Mouse (Mus musculus) CH12.LX (cell line): Measurements from ENCODE around the gene Wfikkn1. TPM values are rescaled to one million over a fixed set of nuclear protein-coding genes. Genes with fewer than 3 reads are reported as not detected.

Source experiments
- DNase-seq: peaks from one replicate; pipeline ENCODE4 v3.0.0-alpha.2; 2013; ENCODE audit errors: extremely low read depth
- H3K27ac ChIP-seq: 2 replicates; pipeline ENCODE4 v1.5.1; 2012; ENCODE audit warnings: low read depth, mild to moderate bottlenecking, control low read depth, moderate library complexity; ENCODE audit not compliant: insufficient read depth
- H3K27me3 ChIP-seq: replicated peaks from 2 replicates; pipeline ENCODE3; 2012; ENCODE audit warnings: inconsistent platforms
- H3K36me3 ChIP-seq, 2 experiments: replicated peaks in 1 of 2; 2 replicates each; pipeline versions ENCODE3 to v1.6.1; 2012; ENCODE audit warnings: inconsistent platforms in 1 of 2, low read length in 1 of 2, mild to moderate bottlenecking in 1 of 2, mixed read lengths in 1 of 2, moderate library complexity in 1 of 2; ENCODE audit not compliant: control insufficient read depth in 1 of 2, insufficient read depth in 1 of 2
- H3K4me1 ChIP-seq, 2 experiments: 2 replicates each; pipeline ENCODE4 v1.6.1; 2012; ENCODE audit warnings: inconsistent platforms in 1 of 2, moderate library complexity in 1 of 2; ENCODE audit not compliant: insufficient read depth in 2 of 2, control insufficient read depth in 1 of 2
- H3K4me2 ChIP-seq: 2 replicates; pipeline ENCODE4 v1.6.1; 2012; ENCODE audit warnings: low read depth, mild to moderate bottlenecking, control low read depth; ENCODE audit not compliant: poor library complexity, insufficient read depth, severe bottlenecking
- H3K4me3 ChIP-seq, 3 experiments: fragments of 150-350 bp in 1 of 3; sonication (generic) in 1 of 3; replicated peaks in 1 of 3; 2 replicates each; pipeline versions ENCODE3 to v1.5.1; 2011 to 2012; ENCODE audit warnings: low read depth in 2 of 3, low read length in 2 of 3, mild to moderate bottlenecking in 2 of 3, moderate library complexity in 2 of 3, control low read depth in 1 of 3, improper control_type of control experiment in 1 of 3, inconsistent platforms in 1 of 3, mixed read lengths in 1 of 3; ENCODE audit not compliant: poor library complexity in 1 of 3
- H3K79me2 ChIP-seq: replicated peaks from 2 replicates; pipeline ENCODE4 v1.6.1; 2012; ENCODE audit warnings: mild to moderate bottlenecking, moderate library complexity; ENCODE audit not compliant: control insufficient read depth, poor library complexity, insufficient read depth, severe bottlenecking; ENCODE audit errors: extremely low read depth
- H3K9ac ChIP-seq: 2 replicates; pipeline ENCODE4 v1.6.1; 2012; ENCODE audit warnings: low read depth, mild to moderate bottlenecking, control low read depth, moderate library complexity; ENCODE audit not compliant: insufficient read depth
- H3K9me3 ChIP-seq: replicated peaks from 2 replicates; pipeline ENCODE3; 2012; ENCODE audit warnings: low read length, inconsistent platforms, mixed read lengths
- CHD1 ChIP-seq: IDR thresholded peaks from 2 replicates; pipeline ENCODE4 v1.6.1; 2012; ENCODE audit warnings: low read depth, low read length, improper control_type of control experiment, inconsistent platforms
- CHD2 ChIP-seq: IDR thresholded peaks from 2 replicates; pipeline ENCODE4 v1.6.1; 2011; ENCODE audit warnings: low read length, improper control_type of control experiment
- CTCF ChIP-seq, 2 experiments: IDR thresholded peaks in 1 of 2; conservative IDR thresholded peaks in 1 of 2; 2 replicates each; pipeline ENCODE4 v1.5.1; 2011 to 2012; ENCODE audit warnings: low read depth in 2 of 2, low read length in 2 of 2, improper control_type of control experiment in 1 of 2, inconsistent platforms in 1 of 2, mild to moderate bottlenecking in 1 of 2, moderate library complexity in 1 of 2
- ELF1 ChIP-seq: IDR thresholded peaks from 2 replicates; pipeline ENCODE4 v1.6.1; 2014; ENCODE audit warnings: low read depth, mild to moderate bottlenecking, inconsistent platforms, low read length, improper control_type of control experiment
- ETS1 ChIP-seq: conservative IDR thresholded peaks from 2 replicates; pipeline ENCODE4 v1.6.1; 2012; ENCODE audit warnings: low read depth, mild to moderate bottlenecking, inconsistent platforms, low read length, improper control_type of control experiment, moderate library complexity
- HCFC1 ChIP-seq: IDR thresholded peaks from 2 replicates; pipeline ENCODE4 v1.6.1; 2012; ENCODE audit warnings: low read depth, mild to moderate bottlenecking, inconsistent platforms, low read length, improper control_type of control experiment
- IRF4 ChIP-seq: IDR thresholded peaks from 2 replicates; pipeline ENCODE4 v1.6.1; 2014; ENCODE audit warnings: low read depth, mild to moderate bottlenecking, inconsistent platforms, low read length, improper control_type of control experiment
- JUN ChIP-seq: IDR thresholded peaks from 2 replicates; pipeline ENCODE4 v1.6.1; 2011; ENCODE audit warnings: low read depth, mild to moderate bottlenecking, low read length, improper control_type of control experiment, moderate library complexity; ENCODE audit not compliant: insufficient read depth
- JUND ChIP-seq: conservative IDR thresholded peaks from 2 replicates; pipeline ENCODE4 v1.6.1; 2011; ENCODE audit warnings: low read depth, low read length, improper control_type of control experiment
- KAT2A ChIP-seq: IDR thresholded peaks from 2 replicates; pipeline ENCODE4 v1.6.1; 2012; ENCODE audit warnings: low read length, improper control_type of control experiment, inconsistent platforms; ENCODE audit not compliant: insufficient replicate concordance
- MAX ChIP-seq: IDR thresholded peaks from 2 replicates; pipeline ENCODE4 v1.6.1; 2011; ENCODE audit warnings: low read length, improper control_type of control experiment
- MEF2A ChIP-seq: IDR thresholded peaks from 2 replicates; pipeline ENCODE4 v1.6.1; 2014; ENCODE audit warnings: low read depth, mild to moderate bottlenecking, inconsistent platforms, low read length, improper control_type of control experiment, borderline replicate concordance
- MXI1 ChIP-seq: IDR thresholded peaks from 2 replicates; pipeline ENCODE4 v1.6.1; 2011; ENCODE audit warnings: mild to moderate bottlenecking, low read depth, low read length, improper control_type of control experiment
- MYC ChIP-seq: IDR thresholded peaks from 2 replicates; pipeline ENCODE4 v1.6.1; 2011; ENCODE audit warnings: low read depth, mild to moderate bottlenecking, improper control_type of control experiment, low read length
- NELFE ChIP-seq: IDR thresholded peaks from 2 replicates; pipeline ENCODE4 v1.6.1; 2011; ENCODE audit warnings: low read depth, low read length, improper control_type of control experiment
- NRF1 ChIP-seq: IDR thresholded peaks from 2 replicates; pipeline ENCODE4 v1.6.1; 2014; ENCODE audit warnings: low read depth, mild to moderate bottlenecking, inconsistent platforms, low read length, improper control_type of control experiment, moderate library complexity
- PAX5 ChIP-seq: IDR thresholded peaks from 2 replicates; pipeline ENCODE4 v1.6.1; 2012; ENCODE audit warnings: low read length, inconsistent platforms, mixed read lengths
- POLR2A ChIP-seq: IDR thresholded peaks from 2 replicates; pipeline ENCODE4 v1.6.1; 2011; ENCODE audit warnings: low read depth, mild to moderate bottlenecking, improper control_type of control experiment, low read length
- SIN3A ChIP-seq: IDR thresholded peaks from 2 replicates; pipeline ENCODE4 v1.6.1; 2012; ENCODE audit warnings: low read length, improper control_type of control experiment, inconsistent platforms
- SMC3 ChIP-seq: IDR thresholded peaks from 2 replicates; pipeline ENCODE4 v1.6.1; 2011; ENCODE audit warnings: low read depth, low read length, improper control_type of control experiment
- TBP ChIP-seq: conservative IDR thresholded peaks from 2 replicates; pipeline ENCODE4 v1.6.1; 2011; ENCODE audit warnings: low read depth, low read length, improper control_type of control experiment
- TCF12 ChIP-seq: IDR thresholded peaks from 2 replicates; pipeline ENCODE4 v1.6.1; 2014; ENCODE audit warnings: low read depth, mild to moderate bottlenecking, inconsistent platforms, low read length, improper control_type of control experiment
- ZKSCAN1 ChIP-seq: IDR thresholded peaks from 2 replicates; pipeline ENCODE4 v1.6.1; 2012; ENCODE audit warnings: low read depth, inconsistent platforms, low read length, improper control_type of control experiment, borderline replicate concordance
- ZMIZ1 ChIP-seq: IDR thresholded peaks from 2 replicates; pipeline ENCODE4 v1.6.1; 2012; ENCODE audit warnings: low read depth, mild to moderate bottlenecking, inconsistent platforms, low read length, improper control_type of control experiment
- ZNF384 ChIP-seq: IDR thresholded peaks from 2 replicates; pipeline ENCODE4 v1.6.1; 2012; ENCODE audit warnings: low read depth, low read length, improper control_type of control experiment, inconsistent platforms
- dilution Hi-C: fragments of 300-500 bp; cut with MboI; formaldehyde crosslinking; loops from 2 replicates; pipeline ENCODE4 v1.14.3; 2020; ENCODE audit warnings: low sequenced_read_pairs; ENCODE audit not compliant: extremely low pct_unique_long_range_greater_than_20kb, extremely low pct_ligation_motif_present
- in situ Hi-C: fragments of 300-500 bp; cut with MboI; formaldehyde crosslinking; loops from 3 replicates; pipeline ENCODE4 v1.14.3; 2019; ENCODE audit warnings: low sequenced_read_pairs, low pct_ligation_motif_present, low pct_unique_long_range_greater_than_20kb, mixed read lengths
- polyA plus RNA-seq: library from polyadenylated mRNA; unstranded; fragments of >175 nt; gene quantifications from 2 replicates; pipeline ENCODE4 v1.2.1, GENCODE M21; 2012; ENCODE audit warnings: low read depth; ENCODE audit not compliant: insufficient read length
- total RNA-seq, 2 experiments: library from RNA; depleted of rRNA; stranded (reverse); fragments of 300-350 nt in 1 of 2; fragments of >200 nt in 1 of 2; gene quantifications; 2 replicates each; pipeline ENCODE4 v1.2.3; 2012 to 2014

Wfikkn1 gene
- total and polyA plus RNA-seq, 3 experiments: 0.34 to 0.69 TPM; not detected in 1

- H3K9ac ChIP-seq: no peak overlapping the region
- no peaks in the 10 kb centered on the region for H3K79me2 ChIP-seq
- H3K27ac ChIP-seq: no peak overlapping the region
- no peak for TF ChIP-seq TBP
- TF ChIP-seq IRF4: no peak
- no peak for TF ChIP-seq ZKSCAN1
- no peak for TF ChIP-seq MYC
- no peak for TF ChIP-seq SIN3A
- TF ChIP-seq POLR2A: no peak
- TF ChIP-seq CTCF (conservative IDR thresholded peaks at IDR 0.05 in 1 of 2, IDR thresholded peaks at IDR 0.05 in 1 of 2; ENCODE audit: low read depth in 2 of 2, low read length in 2 of 2): no peak
- TF ChIP-seq MXI1: no peak
- no peak for TF ChIP-seq CHD2
- TF ChIP-seq TCF12: no peak
- TF ChIP-seq PAX5: no peak
- TF ChIP-seq ZMIZ1: no peak
- TF ChIP-seq ELF1: no peak
- TF ChIP-seq NRF1: no peak
- TF ChIP-seq JUN: no peak
- no peak for TF ChIP-seq HCFC1
- no peak for TF ChIP-seq KAT2A
- TF ChIP-seq MAX: no peak
- TF ChIP-seq ETS1: no peak
- no peak for TF ChIP-seq JUND
- TF ChIP-seq, all 38 proteins: peak for 0
- H3K9me3 ChIP-seq: no peaks in the 10 kb centered on the region
- DNase-seq: no peak
- H3K4me3 ChIP-seq: no peak overlapping the region
- dilution Hi-C loops (no loop called here), in situ Hi-C loops (no loop called here)
- peaks cover 45 to 71% of the 10 kb centered on the region in 2 experiments for H3K36me3 ChIP-seq
- no peak overlapping the region for H3K4me2 ChIP-seq
- peaks cover 6 to 18% of the 10 kb centered on the region in 2 experiments for H3K4me1 ChIP-seq
- H3K27me3 ChIP-seq: no peaks in the 10 kb centered on the region
These were observed 2.0 kb downstream of the Wfikkn1 start for GRCm38 (mm10) chr17:25878611-25879180.

- Histone ChIP-seq H3K27ac (no peak overlapping the region), H3K4me3 (no peak overlapping the region), H3K27me3 (peaks cover 3% of the 10 kb centered on the region), H3K79me2 (no peaks in the 10 kb centered on the region), H3K9me3 (no peaks in the 10 kb centered on the region), H3K9ac (no peak overlapping the region), H3K36me3 (peaks cover 40 to 64% of the 10 kb centered on the region in 2 experiments), H3K4me1 (peaks cover 6 to 18% of the 10 kb centered on the region in 2 experiments), H3K4me2 (no peak overlapping the region)
- in situ Hi-C loops: no loop called here
- no peak for TF ChIP-seq IRF4
- no peak for TF ChIP-seq JUND
- no peak for TF ChIP-seq ZKSCAN1
- no peak for TF ChIP-seq POLR2A
- TF ChIP-seq MEF2A: no peak
- no peak for TF ChIP-seq ELF1
- TF ChIP-seq ZNF384: no peak
- TF ChIP-seq SMC3: no peak
- TF ChIP-seq ZMIZ1: no peak
- TF ChIP-seq NELFE: no peak
- TF ChIP-seq CHD1: no peak
- TF ChIP-seq HCFC1: no peak
- no peak for TF ChIP-seq MAX
- TF ChIP-seq TBP: no peak
- dilution Hi-C loops: no loop called here
- DNase-seq: no peak
These were observed 2.7 kb downstream of the Wfikkn1 start for GRCm38 (mm10) chr17:25877741-25878610.
